Mouse (Mus musculus): Measurements from ENCODE around the gene Zfyve1. TPM values are rescaled to one million over a fixed set of nuclear protein-coding genes. Genes with fewer than 3 reads are reported as not detected.
A peak's percentile ranks its signal among the peaks of the same experiment; 100 is the strongest.

Zfyve1 gene
- total RNA-seq, 2 experiments from 2014 or later, result 43.9 to 48.9 TPM

- peak overlapping the region; percentile 2; the same call in 1 of the 2 replicates for H3K27ac ChIP-seq
- no peak overlapping the region for H3K4me3 ChIP-seq
- intact Hi-C loops (cut with DNase I), result no loop called here
- TF ChIP-seq CTCF (IDR thresholded peaks at IDR 0.05), result no peak
- no peak for DNase-seq (ENCODE audit: extremely low spot score in 1 of 2, low spot score in 2 of 2)
Observed at GRCm38 (mm10) chr12:83578896-83579569, 18.0 kb downstream of the Zfyve1 start.

GRCm38 (mm10) chr12:83578356-83578755 is 18.7 kb downstream of the Zfyve1 start:
- intact Hi-C loops (cut with DNase I), result no loop called here
- H3K27ac ChIP-seq, result no peak overlapping the region
- TF ChIP-seq CTCF (IDR thresholded peaks at IDR 0.05), result no peak
- H3K4me3 ChIP-seq, result no peak overlapping the region
- DNase-seq (ENCODE audit: extremely low spot score in 1 of 2, low spot score in 2 of 2), result no peak

DNA sequence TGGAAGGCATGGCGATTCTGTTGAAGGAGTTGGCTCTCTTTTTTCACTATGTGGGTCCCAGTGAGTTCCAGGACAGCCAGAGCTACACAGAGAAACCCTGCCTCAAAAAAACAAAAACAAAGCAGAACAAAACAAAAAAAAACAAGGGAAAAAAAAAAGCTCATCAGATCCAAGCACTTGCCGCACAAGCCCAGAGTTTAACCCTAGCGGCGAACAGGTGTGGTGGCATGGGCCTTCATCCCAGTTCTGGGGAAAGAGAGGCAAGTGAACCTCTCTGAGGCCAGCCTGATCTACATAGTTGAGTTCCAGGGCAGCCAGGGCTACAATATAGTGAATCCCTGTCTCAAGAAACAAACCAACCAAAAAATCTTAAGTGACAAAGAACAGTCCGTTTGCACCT is 19.6 kb downstream of the Zfyve1 start:
- H3K4me3 ChIP-seq, result no peak overlapping the region
- no peak overlapping the region for H3K27ac ChIP-seq
- no peak for DNase-seq (ENCODE audit: extremely low spot score in 1 of 2, low spot score in 2 of 2)
- intact Hi-C loops (cut with DNase I), result no loop called here
- no peak for TF ChIP-seq CTCF (IDR thresholded peaks at IDR 0.05)

DNA sequence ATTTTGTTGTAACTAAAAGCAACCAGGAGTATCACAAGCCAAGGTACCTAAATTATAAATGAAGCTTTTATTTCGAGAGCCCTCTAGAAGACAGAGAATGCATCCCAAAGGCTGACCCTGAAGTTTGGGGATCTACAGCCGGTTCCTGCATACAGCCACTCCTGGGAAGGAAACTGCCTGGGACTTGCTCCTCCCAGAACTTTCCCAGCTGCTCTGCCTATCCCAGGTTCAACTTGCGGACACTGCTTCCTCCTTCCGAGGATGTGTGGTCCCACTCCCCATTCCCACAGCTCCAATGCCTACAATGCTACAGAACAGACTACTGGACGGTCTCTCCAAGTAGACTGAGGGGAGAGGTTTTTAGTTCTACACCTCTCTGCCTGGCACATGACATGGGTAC is 24.3 kb downstream of the Zfyve1 start:
- Histone ChIP-seq H3K27ac (no peak overlapping the region), H3K4me3 (no peak overlapping the region)
- no peak for TF ChIP-seq CTCF (IDR thresholded peaks at IDR 0.05)
- intact Hi-C loops (cut with DNase I), result no loop called here
- DNase-seq (ENCODE audit: extremely low spot score in 1 of 2, low spot score in 2 of 2), result no peak

GRCm38 (mm10) chr12:83569866-83570265 is 27.2 kb downstream of the Zfyve1 start:
- H3K27ac ChIP-seq, result no peak overlapping the region
- TF ChIP-seq CTCF (IDR thresholded peaks at IDR 0.05), result no peak
- H3K4me3 ChIP-seq, result no peak overlapping the region
- DNase-seq (ENCODE audit: extremely low spot score in 1 of 2, low spot score in 2 of 2), result no peak
- intact Hi-C loops (cut with DNase I), result no loop called here

DNA sequence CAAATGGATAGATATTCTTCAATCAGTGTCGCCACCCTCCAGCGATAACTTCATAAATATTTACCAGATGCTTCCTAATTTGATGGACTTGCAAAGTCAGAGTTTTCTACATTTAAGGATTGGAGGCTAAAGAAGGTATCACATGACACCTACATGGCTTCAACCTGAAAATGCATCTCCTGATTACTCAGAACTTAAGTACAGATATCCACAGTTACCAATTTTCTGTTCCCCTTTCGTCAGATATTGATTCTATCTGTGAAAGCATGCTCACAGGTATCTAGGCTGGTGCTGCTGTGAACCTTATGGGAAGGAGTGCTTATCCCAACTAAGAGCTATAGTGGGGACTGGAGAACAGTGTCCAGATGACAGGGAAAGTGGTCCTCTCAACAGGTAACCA is 34.4 kb downstream of the Zfyve1 start:
- TF ChIP-seq CTCF (IDR thresholded peaks at IDR 0.05), result no peak
- no peak for DNase-seq (ENCODE audit: extremely low spot score in 1 of 2, low spot score in 2 of 2)
- H3K27ac ChIP-seq, result no peak overlapping the region
- intact Hi-C loops (cut with DNase I), result no loop called here
- no peak overlapping the region for H3K4me3 ChIP-seq

DNA sequence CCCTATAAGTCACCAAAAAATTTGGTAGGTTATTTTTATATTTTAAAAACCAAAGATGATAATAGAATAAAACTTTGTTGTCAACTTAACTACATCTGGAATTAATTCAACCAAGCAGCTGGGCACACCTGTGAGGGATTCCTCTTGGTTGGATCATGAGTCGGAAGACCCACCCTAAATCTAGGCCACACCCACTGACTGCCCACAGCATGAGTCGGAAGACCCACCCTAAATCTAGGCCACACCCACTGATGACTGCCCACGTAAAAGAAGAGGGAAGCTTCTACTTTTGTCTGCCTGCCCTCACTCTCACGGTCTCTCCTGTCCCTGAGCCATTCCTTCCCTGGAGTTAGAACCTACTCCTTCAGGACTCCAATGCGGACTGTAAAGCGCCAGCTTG is 36.8 kb downstream of the Zfyve1 start:
- DNase-seq (ENCODE audit: extremely low spot score in 1 of 2, low spot score in 2 of 2), result no peak
- Histone ChIP-seq H3K27ac (no peak overlapping the region), H3K4me3 (no peak overlapping the region)
- TF ChIP-seq CTCF (IDR thresholded peaks at IDR 0.05), result no peak
- intact Hi-C loops (cut with DNase I), result no loop called here

GRCm38 (mm10) chr12:83558496-83558895 is 38.5 kb downstream of the Zfyve1 start:
- H3K4me3 ChIP-seq, result no peak overlapping the region
- no peak for DNase-seq (ENCODE audit: extremely low spot score in 1 of 2, low spot score in 2 of 2)
- H3K27ac ChIP-seq, result no peak overlapping the region
- TF ChIP-seq CTCF (IDR thresholded peaks at IDR 0.05), result no peak
- intact Hi-C loops (cut with DNase I), result no loop called here

GRCm38 (mm10) chr12:83555605-83556004 is 41.4 kb downstream of the Zfyve1 start:
- DNase-seq (ENCODE audit: extremely low spot score in 1 of 2, low spot score in 2 of 2), result no peak
- intact Hi-C loops (cut with DNase I), result no loop called here
- Histone ChIP-seq H3K4me3 (no peak overlapping the region), H3K27ac (no peak overlapping the region)
- TF ChIP-seq CTCF (IDR thresholded peaks at IDR 0.05), result no peak

DNA sequence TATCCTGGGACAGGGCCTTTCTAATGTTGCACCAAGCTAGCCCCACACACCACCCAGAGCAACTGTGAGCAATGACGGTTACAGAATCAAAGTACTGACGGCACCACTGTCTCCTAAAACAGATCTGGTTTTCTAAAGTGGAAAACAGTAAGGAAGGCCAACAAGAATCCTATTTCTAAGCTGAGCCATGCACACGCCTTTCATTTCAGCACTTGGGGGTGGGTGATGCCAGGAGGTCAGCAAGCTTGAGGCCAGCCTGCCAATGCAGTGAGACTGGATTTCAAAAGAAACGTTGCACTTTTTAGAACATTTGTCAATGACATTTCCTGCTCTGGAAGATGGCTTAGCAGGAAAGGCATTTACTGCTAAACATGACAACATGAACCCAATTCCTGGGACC is 43.2 kb downstream of the Zfyve1 start:
- Histone ChIP-seq H3K27ac (no peak overlapping the region), H3K4me3 (no peak overlapping the region)
- TF ChIP-seq CTCF (IDR thresholded peaks at IDR 0.05), result no peak
- no peak for DNase-seq (ENCODE audit: extremely low spot score in 1 of 2, low spot score in 2 of 2)
- intact Hi-C loops (cut with DNase I), result no loop called here

DNA sequence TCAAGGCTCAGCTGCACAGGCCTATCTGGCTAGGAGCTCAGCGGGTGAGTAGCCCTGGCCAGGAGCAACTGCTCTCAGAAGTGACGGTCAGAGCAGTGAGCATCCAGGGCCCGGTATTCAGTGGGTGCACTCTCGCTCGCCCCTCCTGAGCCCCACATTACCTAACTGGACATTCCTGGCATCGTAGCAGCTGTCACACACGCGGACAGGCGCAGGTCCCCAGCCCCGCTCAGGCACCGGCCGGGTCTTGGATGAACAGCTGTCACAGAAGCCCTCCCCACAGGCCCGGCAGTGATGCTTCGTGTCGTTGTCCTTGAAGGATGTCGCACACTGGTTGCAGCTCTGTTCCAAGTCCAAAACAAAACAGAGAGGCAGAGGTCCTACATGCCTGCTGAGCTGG is 45.7 kb downstream of the Zfyve1 start:
- intact Hi-C loops (cut with DNase I), result no loop called here
- TF ChIP-seq CTCF (IDR thresholded peaks at IDR 0.05), result no peak
- no peak overlapping the region for H3K27ac ChIP-seq
- no peak overlapping the region for H3K4me3 ChIP-seq
- DNase-seq (ENCODE audit: extremely low spot score in 1 of 2, low spot score in 2 of 2), result no peak

- intact Hi-C loops (cut with DNase I), result no loop called here
- no peak for DNase-seq (ENCODE audit: extremely low spot score in 1 of 2, low spot score in 2 of 2)
- Histone ChIP-seq H3K4me3 (no peak overlapping the region), H3K27ac (no peak overlapping the region)
- TF ChIP-seq CTCF (IDR thresholded peaks at IDR 0.05), result no peak
Observed at GRCm38 (mm10) chr12:83544791-83545190, 52.2 kb downstream of the Zfyve1 start.

DNA sequence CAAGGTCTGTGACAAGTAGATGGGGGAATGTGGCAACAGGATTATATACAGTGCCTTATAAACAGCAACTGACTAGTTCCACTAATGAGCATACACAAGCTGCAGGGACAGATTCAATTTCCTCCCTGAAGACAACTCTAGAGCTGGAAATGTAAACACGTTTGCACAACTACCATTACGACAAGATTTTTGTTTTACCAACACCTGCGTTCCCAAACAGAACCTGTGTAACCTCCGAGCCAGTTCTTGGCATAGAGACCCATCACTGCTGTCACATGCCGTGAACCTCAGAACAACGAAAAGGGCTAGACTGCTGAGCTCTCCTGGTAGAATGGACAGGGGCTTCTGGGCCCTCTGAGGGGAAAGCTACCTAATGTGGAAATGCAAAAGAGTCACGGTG is 53.0 kb downstream of the Zfyve1 start:
- TF ChIP-seq CTCF (IDR thresholded peaks at IDR 0.05), result no peak
- Histone ChIP-seq H3K27ac (no peak overlapping the region), H3K4me3 (no peak overlapping the region)
- DNase-seq (ENCODE audit: extremely low spot score in 1 of 2, low spot score in 2 of 2), result no peak
- intact Hi-C loops (cut with DNase I), result no loop called here
